Mouse (Mus musculus): ENCODE results near the gene Ciz1.

DNA sequence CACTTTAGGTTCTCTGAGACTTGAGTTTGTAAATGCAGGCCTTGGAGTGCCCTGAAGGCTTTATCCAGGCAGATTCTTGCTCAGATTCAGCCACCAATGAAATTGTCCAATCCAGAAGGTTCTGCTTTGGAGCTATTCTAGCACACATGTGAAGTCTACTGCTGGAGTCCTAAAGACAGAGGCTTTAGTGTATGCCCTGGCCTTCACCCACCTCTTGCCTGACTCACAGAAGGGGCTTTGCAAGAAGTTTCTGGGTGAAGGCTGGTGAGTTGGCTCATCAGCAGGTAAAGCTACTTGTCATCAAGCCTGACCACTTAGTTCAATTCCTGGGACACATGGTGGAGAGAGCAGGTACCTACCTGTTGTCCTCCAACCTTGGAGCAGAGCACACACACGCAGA is 74.0 kb downstream of the Ciz1 start:
- TF ChIP-seq CTCF (IDR thresholded peaks at IDR 0.05; ENCODE audit: extremely low read depth, insufficient read depth, low read length) (no peak), POLR2A (IDR thresholded peaks at IDR 0.05; ENCODE audit: extremely low read depth, insufficient read depth, low read length) (no peak)
